Mouse (Mus musculus) gastrocnemius, adult 2 months (tissue): ENCODE results near the gene Pogk. TPM values are rescaled to one million over a fixed set of nuclear protein-coding genes. Genes with fewer than 3 reads are reported as not detected.

Experiments
- DNase-seq: peaks from one replicate; pipeline ENCODE4 v3.0.0; 2022
- H3K27ac ChIP-seq: fragments of 200-600 bp; 2 replicates; pipeline ENCODE4 v1.8.1; 2022; ENCODE audit warnings: mild to moderate bottlenecking
- H3K4me3 ChIP-seq: fragments of 200-600 bp; 2 replicates; pipeline ENCODE4 v1.8.1; 2022; ENCODE audit warnings: mild to moderate bottlenecking, moderate library complexity
- CTCF ChIP-seq: fragments of 200-600 bp; IDR thresholded peaks from 2 replicates; pipeline ENCODE4 v1.8.1; 2022; ENCODE audit warnings: antibody characterized with exemption, mild to moderate bottlenecking, moderate library complexity
- intact Hi-C: fragments of 180-260 bp; cut with DNase I; formaldehyde crosslinking; loops from one replicate; pipeline ENCODE4 v1.15.1; 2025
- long read RNA-seq, 2 experiments: library from polyadenylated mRNA; stranded (forward); transcript quantifications; one replicate each; pipeline ENCODE4 v2.0.0; 2021
- total RNA-seq, 2 experiments: library from RNA; stranded (reverse); gene quantifications; 2 replicates each; pipeline ENCODE4 v1.2.3; 2021

The Pogk gene
- total RNA-seq: 10 to 100 TPM; 12.2 to 12.7 TPM
- long read RNA-seq, experiment 1, full-length matches to known transcripts: 2 of 3 reads
- long read RNA-seq, experiment 1, partial matches to known transcripts: 0 of 3 reads
- long read RNA-seq, experiment 1, other reads (novel, unspliced or antisense): 1 of 3 reads
- long read RNA-seq, experiment 2, full-length matches to known transcripts: 2 of 4 reads
- long read RNA-seq, experiment 2, partial matches to known transcripts: 0 of 4 reads
- long read RNA-seq, experiment 2, other reads (novel, unspliced or antisense): 2 of 4 reads

DNA sequence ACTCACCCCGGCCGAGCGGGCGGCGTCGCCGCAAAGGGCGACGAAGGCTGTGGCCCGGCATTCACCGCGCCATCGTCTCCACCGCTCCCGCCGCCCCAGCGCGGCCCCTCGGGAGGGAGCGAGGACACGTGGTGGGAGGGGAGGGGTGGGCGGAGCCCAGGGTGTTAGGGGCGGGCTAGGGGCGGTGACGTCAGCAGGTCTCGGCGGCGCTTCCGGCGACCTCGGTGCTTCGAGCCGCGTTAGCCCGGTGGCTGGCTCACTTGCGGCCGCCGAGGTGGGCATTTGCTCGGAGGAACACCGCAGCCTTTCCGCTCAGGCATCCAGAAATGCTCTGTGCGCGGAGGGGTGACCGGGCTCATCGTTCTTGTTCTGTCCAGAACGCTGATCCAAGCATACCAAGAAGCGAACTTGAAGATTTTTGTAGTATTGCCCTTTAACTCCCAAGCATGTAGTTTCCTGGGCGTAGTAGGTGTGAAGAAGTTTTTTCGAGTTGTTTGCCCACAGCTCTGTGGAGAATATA is at the start of gene Pogk:
TSS of gene Pogk (minus strand) at position 163 of the 520 bp plus-strand sequence.
- intact Hi-C loops: loop anchor here (1.0 kb wide), 1 partner anchor 30 kb away; the partner anchor contains the start of gene Tada1
- DNase-seq: peak; percentile 90
- Histone ChIP-seq H3K4me3 (peak within 1 kb of the TSS; percentile 89), H3K27ac (peak within 1 kb of the TSS; percentile 89)
- no peak for TF ChIP-seq CTCF

DNA sequence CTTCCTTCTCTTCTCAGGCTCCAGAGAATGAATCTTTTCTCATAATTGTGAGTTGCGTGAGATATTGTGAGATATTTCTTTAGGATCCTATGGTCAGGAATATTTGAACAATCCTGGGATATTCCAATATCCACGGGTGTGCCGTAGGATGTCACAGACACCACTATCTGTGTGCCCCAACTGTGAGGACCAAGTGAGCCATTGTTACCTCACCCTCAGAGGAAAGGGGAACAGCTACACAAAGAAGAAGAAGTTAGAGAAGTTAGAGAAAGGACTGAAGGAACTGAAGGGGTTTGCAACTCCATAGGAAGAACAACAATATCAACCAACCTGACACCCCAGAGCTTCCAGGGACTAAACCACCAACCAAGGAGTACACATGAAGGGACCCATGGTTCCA is 32.3 kb upstream of the Pogk start:
- DNase-seq: no peak
- intact Hi-C loops: no loop called here
- H3K27ac ChIP-seq: no peak overlapping the region
- no peak overlapping the region for H3K4me3 ChIP-seq
- TF ChIP-seq CTCF: no peak

DNA sequence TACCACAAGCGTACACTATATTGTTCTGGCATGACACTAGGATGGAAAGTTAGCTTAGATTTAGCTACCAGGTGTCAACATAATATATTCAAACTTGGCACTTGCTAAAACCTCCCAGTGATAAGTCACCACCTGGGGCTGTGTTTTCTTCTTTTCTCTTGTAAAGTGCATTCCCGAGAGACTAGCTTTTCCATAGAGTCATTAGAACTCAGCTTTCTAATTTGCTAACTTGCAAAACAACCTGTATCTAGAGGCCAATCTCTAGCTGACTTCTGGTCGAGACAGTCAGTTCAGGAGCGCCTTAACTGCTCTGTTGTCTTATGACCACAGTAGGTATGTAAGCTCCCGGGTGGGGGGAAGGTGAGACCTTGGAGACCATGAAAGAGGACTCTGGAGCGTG is 29.8 kb upstream of the Pogk start:
- intact Hi-C loops: no loop called here
- no peak overlapping the region for H3K4me3 ChIP-seq
- no peak overlapping the region for H3K27ac ChIP-seq
- DNase-seq: no peak
- TF ChIP-seq CTCF: no peak

DNA sequence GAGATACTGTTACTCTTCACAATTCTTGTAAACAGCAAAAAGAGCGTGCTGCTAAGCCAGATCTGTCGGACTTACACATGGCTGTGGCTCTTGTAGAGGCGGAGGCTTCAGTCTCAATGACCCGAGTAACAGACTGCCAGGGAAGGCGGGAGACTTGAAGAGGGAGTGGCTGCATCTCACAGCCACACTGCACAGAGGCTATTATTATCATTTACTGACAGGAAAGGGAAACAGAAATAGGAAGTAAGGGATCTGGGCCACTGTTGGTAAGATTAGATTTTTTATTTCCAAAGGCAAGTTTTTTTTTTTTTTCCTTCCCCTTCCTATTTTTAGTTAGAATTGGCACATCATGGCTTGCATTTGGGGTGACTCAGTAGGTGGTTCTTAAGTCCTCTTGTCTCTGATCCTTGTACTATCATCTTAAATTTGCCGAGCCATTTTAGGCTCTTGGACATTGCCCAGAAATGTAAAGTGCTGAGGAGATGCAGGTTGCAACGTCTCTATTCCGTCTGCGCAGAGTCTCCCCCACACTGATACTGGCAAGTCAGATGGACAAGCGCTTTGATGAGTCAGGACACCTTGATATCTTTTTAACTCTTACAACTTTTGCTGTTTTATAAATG is 20.3 kb upstream of the Pogk start:
- no peak for TF ChIP-seq CTCF
- peak overlapping the region; percentile 51 for H3K4me3 ChIP-seq
- intact Hi-C loops: no loop called here
- DNase-seq: no peak
- no peak overlapping the region for H3K27ac ChIP-seq

DNA sequence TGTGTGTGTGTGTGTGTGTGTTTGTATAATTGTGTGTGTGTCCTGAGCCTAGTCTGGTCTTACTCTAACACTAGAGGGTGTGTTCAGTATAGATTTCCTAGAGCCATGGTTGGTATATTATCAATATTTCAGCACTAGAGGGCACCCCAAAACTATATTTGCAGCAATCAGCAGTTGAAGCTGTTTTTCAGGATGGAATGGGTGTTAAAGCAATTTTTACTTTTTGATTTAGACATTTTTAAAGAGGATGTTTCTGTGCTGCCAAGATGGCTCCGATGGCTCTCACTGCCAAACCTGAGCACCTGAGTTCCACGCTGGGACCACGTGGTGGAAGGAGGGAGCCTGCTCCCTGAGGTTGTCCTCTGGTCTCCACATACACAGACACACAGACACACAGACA is 19.4 kb upstream of the Pogk start:
- peak; percentile 29; the same call in 1 of the 2 replicates for TF ChIP-seq CTCF
- intact Hi-C loops: no loop called here
- Histone ChIP-seq H3K4me3 (no peak overlapping the region), H3K27ac (no peak overlapping the region)
- no peak for DNase-seq

DNA sequence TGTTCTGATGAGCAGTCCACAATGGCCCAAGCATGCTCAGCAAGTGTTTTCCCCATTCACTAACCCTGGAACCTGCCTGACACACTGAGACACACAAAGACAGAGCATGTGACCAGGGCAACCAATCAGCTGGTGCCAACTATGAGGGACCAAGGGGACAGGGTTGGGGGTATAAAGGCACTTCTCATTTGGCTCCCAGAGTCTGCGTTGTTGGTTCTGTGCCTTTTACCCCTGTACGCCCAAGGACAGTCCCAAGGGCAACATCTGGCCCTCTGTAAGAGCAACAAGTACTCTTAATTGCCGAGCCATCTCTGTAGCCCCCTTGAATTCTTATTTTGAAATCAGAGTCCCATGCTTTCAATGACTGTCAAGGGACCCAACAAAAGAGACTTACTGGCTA is 2.6 kb upstream of the Pogk start:
- TF ChIP-seq CTCF: no peak
- DNase-seq: no peak
- intact Hi-C loops: no loop called here
- H3K27ac ChIP-seq: no peak overlapping the region
- H3K4me3 ChIP-seq: no peak overlapping the region

DNA sequence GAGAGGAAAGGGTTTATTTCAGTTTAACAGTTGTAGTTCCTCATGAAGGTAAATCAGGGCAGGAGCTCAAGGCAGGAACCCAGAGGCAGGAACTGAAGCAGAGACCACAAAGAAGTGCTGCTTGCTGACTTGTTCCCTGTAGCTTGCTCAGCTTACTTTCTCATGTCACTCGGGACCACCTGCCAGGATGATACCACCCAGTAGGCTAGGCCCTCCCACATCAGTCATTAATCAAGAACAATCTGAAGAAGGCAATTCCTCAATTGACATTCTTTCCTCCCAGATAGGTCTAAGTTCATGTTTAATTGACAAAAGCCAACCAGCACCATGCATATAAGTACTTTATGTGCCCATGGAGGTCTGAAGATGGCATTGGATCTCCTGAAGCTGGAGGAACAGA is 1.9 kb upstream of the Pogk start:
- intact Hi-C loops: no loop called here
- TF ChIP-seq CTCF: no peak

DNA sequence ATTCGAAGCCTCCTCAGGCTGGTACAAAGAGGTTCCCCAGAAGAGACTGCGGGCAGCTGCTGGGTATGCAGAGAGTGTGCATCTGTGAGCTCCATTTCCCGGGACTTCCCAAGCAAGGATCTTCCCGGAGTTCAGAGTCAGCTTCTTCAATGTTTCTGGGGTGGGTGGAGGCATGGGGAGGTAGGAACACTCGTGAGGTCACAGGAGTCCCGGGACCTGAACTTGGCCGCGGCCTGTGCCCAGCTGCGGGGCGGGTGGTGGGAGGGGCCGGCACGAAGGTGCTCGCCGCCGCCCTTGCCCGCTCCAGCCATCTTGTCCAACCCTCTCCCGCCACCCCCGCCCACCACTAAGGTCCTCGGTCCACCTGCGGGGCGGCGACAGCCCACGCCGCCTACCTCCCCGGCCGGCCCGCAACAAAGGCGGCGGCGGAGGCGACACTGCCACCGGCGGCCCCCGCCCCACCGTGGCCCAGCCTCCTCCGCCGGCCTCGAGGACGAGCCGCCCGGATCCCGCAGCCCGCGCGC is 424 bp downstream of the Pogk start:
- peak overlapping the region; percentile 89 for H3K27ac ChIP-seq
- no peak for TF ChIP-seq CTCF
- H3K4me3 ChIP-seq: peak overlapping the region; percentile 89
- DNase-seq: peak; percentile 75
- intact Hi-C loops: loop anchor here (1.0 kb wide), 1 partner anchor 30 kb away; the partner anchor contains the start of gene Tada1

More for the DNA sequence above, 1.9 kb upstream of the Pogk start:
- no peak overlapping the region for H3K4me3 ChIP-seq
- H3K27ac ChIP-seq: no peak overlapping the region
- DNase-seq: no peak

DNA sequence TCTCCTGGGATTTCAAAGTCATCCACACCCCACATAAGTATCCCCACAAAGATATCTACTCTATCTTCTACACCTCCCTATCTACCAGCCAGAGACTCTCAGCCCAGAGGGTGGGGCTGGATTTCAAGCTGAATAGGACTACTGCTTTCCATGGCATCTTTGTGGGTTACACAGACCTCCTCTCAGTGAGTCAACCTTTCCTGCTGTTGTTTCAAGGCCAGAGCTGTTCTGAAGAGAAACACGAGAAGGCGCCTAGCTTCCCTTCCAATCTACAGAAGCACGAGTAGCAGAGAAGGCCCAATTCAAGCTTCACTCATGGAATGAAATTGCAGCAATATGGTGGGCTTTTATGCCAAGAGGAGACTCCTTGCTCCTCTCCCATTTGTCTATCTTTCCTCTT is 5.8 kb downstream of the Pogk start:
- intact Hi-C loops: no loop called here

DNA sequence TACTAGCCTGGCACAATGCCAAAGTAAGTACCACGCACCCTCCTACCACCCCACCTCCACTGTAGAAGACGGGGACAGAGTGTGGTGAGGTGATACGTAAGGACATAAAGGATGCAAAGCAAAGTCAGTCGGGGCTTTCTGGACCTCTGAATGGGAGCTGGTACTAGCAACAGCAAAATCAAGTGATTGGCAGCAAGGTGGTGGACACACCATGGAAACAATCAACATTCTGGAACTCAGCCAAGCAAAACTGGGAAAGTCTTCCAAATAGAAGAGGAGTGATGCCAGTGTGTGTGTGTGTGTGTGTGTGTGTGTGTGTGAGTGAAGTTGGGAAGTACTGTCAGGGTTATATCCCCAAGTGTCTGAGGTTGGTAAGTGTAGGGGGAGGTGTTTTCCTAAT is 7.7 kb downstream of the Pogk start:
- Histone ChIP-seq H3K27ac (no peak overlapping the region), H3K4me3 (no peak overlapping the region)
- no peak for TF ChIP-seq CTCF
- intact Hi-C loops: no loop called here
- no peak for DNase-seq

More for the DNA sequence above, 5.8 kb downstream of the Pogk start:
- DNase-seq: no peak
- no peak overlapping the region for H3K27ac ChIP-seq
- TF ChIP-seq CTCF: no peak
- no peak overlapping the region for H3K4me3 ChIP-seq

DNA sequence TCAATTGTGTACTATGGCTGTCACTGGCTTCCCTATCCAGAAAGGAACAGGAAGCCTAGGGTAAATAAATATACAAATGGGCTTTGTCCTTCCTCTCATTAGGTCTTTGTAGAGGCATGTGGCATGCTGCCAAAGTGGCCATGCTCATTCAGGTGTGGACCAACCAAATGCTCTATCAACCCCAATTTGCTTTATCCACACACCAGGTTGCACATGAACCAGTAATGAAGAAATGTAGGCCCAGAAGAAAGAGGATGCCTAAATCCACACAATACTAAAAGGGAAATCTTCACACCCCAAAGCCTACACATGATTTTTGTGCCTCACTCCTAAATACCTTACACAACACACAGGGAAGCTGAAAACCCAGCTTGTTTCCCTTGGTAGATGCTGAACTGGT is 8.2 kb downstream of the Pogk start:
- no peak overlapping the region for H3K4me3 ChIP-seq
- TF ChIP-seq CTCF: no peak
- DNase-seq: no peak
- no peak overlapping the region for H3K27ac ChIP-seq
- intact Hi-C loops: no loop called here

DNA sequence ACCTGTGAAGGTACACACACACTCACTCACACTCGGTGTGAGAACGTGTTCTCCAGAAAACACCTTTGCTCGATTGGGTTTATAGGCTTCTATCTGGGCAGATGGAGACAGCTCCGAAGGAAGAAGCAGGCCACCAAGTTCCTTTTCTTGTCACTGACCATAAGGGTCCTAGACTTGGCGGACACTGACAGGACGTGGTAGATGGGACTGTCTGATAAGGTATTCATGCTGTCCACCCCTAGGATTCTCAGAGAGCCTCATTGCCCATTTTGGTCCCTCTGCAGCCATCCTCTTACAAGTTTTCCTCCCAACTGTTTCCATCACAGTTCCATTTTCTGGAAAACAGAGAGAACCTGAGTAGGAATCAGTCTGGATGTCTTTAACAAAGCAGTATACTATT is 13.3 kb downstream of the Pogk start:
- intact Hi-C loops: no loop called here

DNA sequence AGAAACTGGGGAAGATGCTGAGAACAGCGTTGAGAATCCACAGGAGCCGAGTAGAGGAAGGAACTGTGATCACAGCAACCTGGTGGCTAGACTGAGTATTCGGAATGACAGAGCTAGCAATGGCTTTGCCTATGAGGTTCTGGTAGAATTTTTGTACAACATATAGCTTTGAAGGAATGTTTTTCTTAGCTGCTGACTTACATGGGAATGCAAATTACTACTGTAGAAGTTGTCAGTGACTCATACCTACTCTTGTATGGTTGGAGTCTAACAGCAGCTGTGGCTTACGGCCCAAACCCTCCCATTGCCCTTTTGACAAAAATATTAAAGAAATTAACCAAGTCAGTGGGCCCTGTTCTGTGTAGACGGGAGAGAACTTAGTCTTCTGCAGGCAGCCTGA is 14.0 kb downstream of the Pogk start:
- no peak for DNase-seq
- no peak for TF ChIP-seq CTCF
- no peak overlapping the region for H3K4me3 ChIP-seq
- H3K27ac ChIP-seq: no peak overlapping the region
- intact Hi-C loops: no loop called here

More for the DNA sequence above, 13.3 kb downstream of the Pogk start:
- DNase-seq: no peak
- TF ChIP-seq CTCF: no peak
- Histone ChIP-seq H3K27ac (no peak overlapping the region), H3K4me3 (no peak overlapping the region)
